Mouse (Mus musculus) limb, embryonic 10.5 days (tissue): ENCODE measurements around the gene Shc3. TPM values are rescaled to one million over a fixed set of nuclear protein-coding genes. Genes with fewer than 3 reads are reported as not detected.

Source experiments
- DNase-seq: peaks from one replicate; pipeline ENCODE4 v3.0.0-alpha.2; 2017; ENCODE audit warnings: low spot score
- H3K27ac ChIP-seq: fragments of 300-500 bp; sonication (generic); 2 replicates; pipeline ENCODE4 v1.5.1; 2016; ENCODE audit warnings: mild to moderate bottlenecking
- H3K27me3 ChIP-seq: fragments of 300-500 bp; sonication (generic); 2 replicates; pipeline ENCODE4 v1.6.1; 2016; ENCODE audit warnings: low read depth, mild to moderate bottlenecking; ENCODE audit not compliant: poor library complexity, severe bottlenecking
- H3K36me3 ChIP-seq: fragments of 300-500 bp; sonication (generic); 2 replicates; pipeline ENCODE4 v1.6.1; 2016; ENCODE audit warnings: mild to moderate bottlenecking, moderate library complexity
- H3K4me1 ChIP-seq: fragments of 300-500 bp; sonication (generic); 2 replicates; pipeline ENCODE4 v1.6.1; 2016
- H3K4me3 ChIP-seq: fragments of 300-500 bp; sonication (generic); 2 replicates; pipeline ENCODE4 v1.5.1; 2016; ENCODE audit warnings: mild to moderate bottlenecking, moderate library complexity
- H3K9me3 ChIP-seq: fragments of 300-500 bp; sonication (generic); replicated peaks from 2 replicates; pipeline ENCODE4 v1.6.1; 2016; ENCODE audit warnings: mild to moderate bottlenecking
- WGBS: fragments of 180-500 bp; shearing (Covaris S2); methylation state at CpG from one replicate; pipeline ENCODE4 v1.1.7; 2016; 5-methylcytosine and 5-hydroxymethylcytosine counted together
- polyA plus RNA-seq: library from polyadenylated mRNA; unstranded; fragments of >200 nt; fragmentation: Nextera tagmentation; extraction: Ambion mirVana; gene quantifications from 2 replicates; pipeline ENCODE4 v1.2.1, GENCODE M21; 2016

Shc3 gene
- polyA plus RNA-seq, 1 experiment from 2014 or later, result 0.11 TPM

GRCm38 (mm10) chr13:51418942-51419451, 150.2 kb downstream of the Shc3 start:
- no peak for DNase-seq
- H3K27me3 ChIP-seq, result no peaks in the 10 kb centered on the region
- 82% methylated on average over 19 of the region's 19 CpGs for WGBS
- H3K9me3 ChIP-seq, result peaks cover 7% of the 10 kb centered on the region; the same call in 1 of the 2 replicates
- no peak overlapping the region for H3K27ac ChIP-seq
- peaks cover 30% of the 10 kb centered on the region for H3K4me1 ChIP-seq
- H3K4me3 ChIP-seq, result no peak overlapping the region
- peaks cover 88% of the 10 kb centered on the region for H3K36me3 ChIP-seq

GRCm38 (mm10) chr13:51418268-51418941, 150.8 kb downstream of the Shc3 start:
- Histone ChIP-seq H3K9me3 (peaks cover 7% of the 10 kb centered on the region; the same call in 1 of the 2 replicates), H3K4me3 (peak overlapping the region; percentile 21), H3K36me3 (peaks cover 91% of the 10 kb centered on the region), H3K27ac (peak overlapping the region; percentile 84), H3K4me1 (peaks cover 36% of the 10 kb centered on the region), H3K27me3 (no peaks in the 10 kb centered on the region)
- peak; percentile 99 for DNase-seq
- 9% methylated on average over 20 of the region's 20 CpGs for WGBS

- peaks cover 92% of the 10 kb centered on the region for H3K36me3 ChIP-seq
- H3K4me1 ChIP-seq, result peaks cover 42% of the 10 kb centered on the region
- no peak for DNase-seq
- peaks cover 7% of the 10 kb centered on the region; the same call in 1 of the 2 replicates for H3K9me3 ChIP-seq
- H3K27me3 ChIP-seq, result no peaks in the 10 kb centered on the region
- H3K4me3 ChIP-seq, result peak overlapping the region; percentile 21; the same call in 1 of the 2 replicates
- WGBS, result 66% methylated on average over 6 of the region's 6 CpGs
- H3K27ac ChIP-seq, result peak overlapping the region; percentile 84
Measured at GRCm38 (mm10) chr13:51417796-51418195, 151.4 kb downstream of the Shc3 start.

- H3K4me1 ChIP-seq, result peaks cover 53% of the 10 kb centered on the region
Measured at GRCm38 (mm10) chr13:51416727-51417126, 152.5 kb downstream of the Shc3 start.

GRCm38 (mm10) chr13:51413461-51413860, 155.8 kb downstream of the Shc3 start:
- WGBS, result 60% methylated on average over 3 of the region's 3 CpGs
- Histone ChIP-seq H3K36me3 (peaks cover 49% of the 10 kb centered on the region), H3K27me3 (no peaks in the 10 kb centered on the region), H3K9me3 (peaks cover 7% of the 10 kb centered on the region; the same call in 1 of the 2 replicates), H3K27ac (peak overlapping the region; percentile 91), H3K4me1 (peaks cover 74% of the 10 kb centered on the region), H3K4me3 (0 out of 2 replicates have a peak overlapping the region, but pooled peaks have one; percentile 76)
- no peak for DNase-seq

More at GRCm38 (mm10) chr13:51416727-51417126, 152.5 kb downstream of the Shc3 start:
- no peak overlapping the region for H3K4me3 ChIP-seq
- no peak for DNase-seq
- peaks cover 7% of the 10 kb centered on the region; the same call in 1 of the 2 replicates for H3K9me3 ChIP-seq
- H3K36me3 ChIP-seq, result peaks cover 81% of the 10 kb centered on the region
- 93% methylated on average over 11 of the region's 11 CpGs for WGBS
- no peaks in the 10 kb centered on the region for H3K27me3 ChIP-seq
- H3K27ac ChIP-seq, result no peak overlapping the region

GRCm38 (mm10) chr13:51411696-51412430, 157.4 kb downstream of the Shc3 start:
- 18% methylated on average over 12 of the region's 12 CpGs for WGBS
- H3K27me3 ChIP-seq, result peaks cover 9% of the 10 kb centered on the region; the same call in 1 of the 2 replicates
- H3K36me3 ChIP-seq, result peaks cover 40% of the 10 kb centered on the region
- peak; percentile 64 for DNase-seq
- H3K4me1 ChIP-seq, result peaks cover 74% of the 10 kb centered on the region
- H3K27ac ChIP-seq, result peak overlapping the region; percentile 91
- H3K4me3 ChIP-seq, result peak overlapping the region; percentile 76
- H3K9me3 ChIP-seq, result peaks cover 7% of the 10 kb centered on the region; the same call in 1 of the 2 replicates

GRCm38 (mm10) chr13:51411243-51411642, 158.0 kb downstream of the Shc3 start:
- Histone ChIP-seq H3K4me3 (peak overlapping the region; percentile 76), H3K36me3 (peaks cover 34% of the 10 kb centered on the region), H3K9me3 (peaks cover 7% of the 10 kb centered on the region; the same call in 1 of the 2 replicates), H3K27me3 (peaks cover 12% of the 10 kb centered on the region; the same call in 1 of the 2 replicates), H3K4me1 (peaks cover 74% of the 10 kb centered on the region), H3K27ac (peak overlapping the region; percentile 91)
- no peak for DNase-seq
- 40% methylated on average over 9 of the region's 9 CpGs for WGBS

GRCm38 (mm10) chr13:51409936-51410481, 159.2 kb downstream of the Shc3 start:
- Histone ChIP-seq H3K27ac (peak overlapping the region; percentile 91), H3K4me1 (peaks cover 72% of the 10 kb centered on the region)
- WGBS, result 59% methylated on average over 6 of the region's 6 CpGs

GRCm38 (mm10) chr13:51408519-51409001, 160.7 kb downstream of the Shc3 start, which contains the start of gene S1pr3:
Gene S1pr3, plus strand, starts transcription at chr13:51408639.
- Histone ChIP-seq H3K36me3 (peaks cover 7% of the 10 kb centered on the region), H3K27ac (peak within 1 kb of the TSS; percentile 91), H3K9me3 (no peaks in the 10 kb centered on the region), H3K4me1 (peaks cover 67% of the 10 kb centered on the region), H3K4me3 (peak within 1 kb of the TSS; percentile 76), H3K27me3 (peaks cover 12% of the 10 kb centered on the region; the same call in 1 of the 2 replicates)
- DNase-seq, result peak; percentile 92
- WGBS, result under 1% methylated on average over 33 of the region's 33 CpGs

More at GRCm38 (mm10) chr13:51409936-51410481, 159.2 kb downstream of the Shc3 start:
- Histone ChIP-seq H3K9me3 (peaks cover 3% of the 10 kb centered on the region; the same call in 1 of the 2 replicates), H3K36me3 (peaks cover 22% of the 10 kb centered on the region), H3K27me3 (peaks cover 12% of the 10 kb centered on the region; the same call in 1 of the 2 replicates), H3K4me3 (peak overlapping the region; percentile 76)
- no peak for DNase-seq

GRCm38 (mm10) chr13:51407541-51408217, 161.5 kb downstream of the Shc3 start:
- H3K4me1 ChIP-seq, result peaks cover 58% of the 10 kb centered on the region
- H3K27ac ChIP-seq, result peak overlapping the region; percentile 91
- peak overlapping the region; percentile 76 for H3K4me3 ChIP-seq
- H3K9me3 ChIP-seq, result no peaks in the 10 kb centered on the region
- DNase-seq, result no peak
- H3K27me3 ChIP-seq, result peaks cover 12% of the 10 kb centered on the region; the same call in 1 of the 2 replicates
- 24% methylated on average over 13 of the region's 13 CpGs for WGBS
- H3K36me3 ChIP-seq, result no peaks in the 10 kb centered on the region

GRCm38 (mm10) chr13:51405731-51406320, 163.4 kb downstream of the Shc3 start:
- peaks cover 46% of the 10 kb centered on the region for H3K4me1 ChIP-seq
- H3K27me3 ChIP-seq, result peaks cover 12% of the 10 kb centered on the region; the same call in 1 of the 2 replicates

More at GRCm38 (mm10) chr13:51405731-51406320, 163.4 kb downstream of the Shc3 start:
- no peak for DNase-seq
- no peak overlapping the region for H3K4me3 ChIP-seq
- H3K9me3 ChIP-seq, result no peaks in the 10 kb centered on the region
- WGBS, result 91% methylated on average over 13 of the region's 13 CpGs
- H3K36me3 ChIP-seq, result no peaks in the 10 kb centered on the region
- H3K27ac ChIP-seq, result no peak overlapping the region
